Mouse (Mus musculus): ENCODE data around the gene Fig4. TPM values are rescaled to one million over a fixed set of nuclear protein-coding genes. Genes with fewer than 3 reads are reported as not detected.

The Fig4 gene
- polyA plus RNA-seq, 1 experiment from 2014 or later: 31.6 TPM

DNA sequence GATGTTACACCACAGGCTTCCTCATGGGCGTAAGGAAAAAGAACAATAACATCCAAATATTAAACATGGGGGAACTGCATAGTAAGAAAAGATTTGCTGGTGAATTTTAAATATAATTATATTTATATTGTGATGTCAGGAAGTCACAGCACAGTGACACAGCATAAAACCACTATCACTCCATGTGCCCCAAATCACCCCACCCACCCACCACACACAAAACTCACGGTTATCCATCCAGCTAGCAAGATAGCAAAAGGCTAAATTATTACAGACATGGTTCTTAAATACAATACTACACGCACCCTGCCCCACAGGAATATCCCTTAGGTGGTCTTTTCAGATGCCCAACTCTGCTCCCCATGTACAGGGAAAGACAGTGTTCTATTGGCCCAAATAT is 89.0 kb downstream of the Fig4 start:
- Histone ChIP-seq H3K4me3 (ENCODE audit: low read depth, low read length) (no peak overlapping the region), H3K9ac (ENCODE audit: low read depth, low read length) (no peak overlapping the region), H3K36me3 (ENCODE audit: control insufficient read depth, insufficient read depth, low read length) (no peaks in the 10 kb centered on the region), H3K4me1 (ENCODE audit: control insufficient read depth, insufficient read depth, low read length) (peaks cover 3% of the 10 kb centered on the region; the same call in 1 of the 2 replicates), H3K27me3 (ENCODE audit: control insufficient read depth, insufficient read depth, low read depth, low read length) (no peaks in the 10 kb centered on the region), H3K9me3 (replicated peaks; ENCODE audit: control insufficient read depth, low read length, poor library complexity, severe bottlenecking) (no peaks in the 10 kb centered on the region), H3K27ac (ENCODE audit: low read length) (no peak overlapping the region), H3K4me2 (ENCODE audit: low read length) (no peak overlapping the region)
- ATAC-seq: no peak
- 87% methylated on average over 3 of the region's 3 CpGs for WGBS

DNA sequence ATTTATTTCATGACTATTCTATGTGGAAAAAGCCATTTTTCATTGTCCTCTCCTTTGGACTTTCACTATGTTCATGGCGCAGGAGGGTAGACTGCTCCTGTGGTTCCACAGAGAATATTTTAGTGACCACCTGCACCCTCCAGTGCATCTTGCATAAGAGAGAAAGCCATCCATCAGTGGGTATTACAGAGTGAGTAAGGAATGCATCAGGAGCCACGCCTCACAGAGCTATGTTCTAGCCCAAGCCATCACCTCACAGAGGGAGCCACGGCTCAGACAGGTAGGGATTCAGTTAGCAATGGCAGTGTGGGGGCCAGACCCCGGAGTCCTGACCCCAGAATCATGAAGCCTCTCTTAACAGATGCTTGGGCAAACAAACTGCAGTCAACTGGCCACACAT is 93.5 kb downstream of the Fig4 start:
- no peak overlapping the region for H3K4me3 ChIP-seq (ENCODE audit: low read depth, low read length)
- no peak overlapping the region for H3K4me2 ChIP-seq (ENCODE audit: low read length)
- H3K27me3 ChIP-seq (ENCODE audit: control insufficient read depth, insufficient read depth, low read depth, low read length): no peaks in the 10 kb centered on the region
- H3K9ac ChIP-seq (ENCODE audit: low read depth, low read length): no peak overlapping the region
- ATAC-seq: peak; percentile 73
- WGBS: 55% methylated on average over 4 of the region's 4 CpGs
- peaks cover 7% of the 10 kb centered on the region; the same call in 1 of the 2 replicates for H3K4me1 ChIP-seq (ENCODE audit: control insufficient read depth, insufficient read depth, low read length)
- peak overlapping the region; percentile 82 for H3K27ac ChIP-seq (ENCODE audit: low read length)
- no peaks in the 10 kb centered on the region for H3K9me3 ChIP-seq (replicated peaks; ENCODE audit: control insufficient read depth, low read length, poor library complexity, severe bottlenecking)
- no peaks in the 10 kb centered on the region for H3K36me3 ChIP-seq (ENCODE audit: control insufficient read depth, insufficient read depth, low read length)

DNA sequence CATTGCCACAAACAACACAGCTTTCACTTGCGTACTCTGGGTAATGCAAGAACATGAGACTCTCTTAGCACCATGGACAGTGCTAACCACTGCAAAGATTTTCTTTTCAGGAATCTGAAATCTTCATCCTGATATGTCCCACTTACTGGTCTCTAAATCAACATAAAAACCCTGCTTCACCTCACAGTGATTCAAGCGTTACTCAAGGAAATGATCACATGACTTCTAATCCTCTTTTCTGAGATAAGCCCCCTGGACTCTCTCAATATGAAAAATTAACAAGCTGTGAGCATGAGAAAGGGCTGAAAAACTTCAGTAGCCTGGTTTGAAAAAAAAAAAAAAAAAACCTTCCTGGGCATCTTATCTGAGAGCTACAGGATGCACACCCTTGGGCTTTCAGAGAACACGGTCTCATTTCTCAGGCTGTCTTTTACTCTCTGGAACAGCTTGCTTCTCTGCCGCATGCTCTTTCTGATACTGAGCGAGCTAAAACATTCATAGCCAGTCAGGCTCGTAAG is 94.1 kb downstream of the Fig4 start:
- H3K27ac ChIP-seq (ENCODE audit: low read length): peak overlapping the region; percentile 82; the same call in 1 of the 2 replicates
- no peak overlapping the region for H3K4me3 ChIP-seq (ENCODE audit: low read depth, low read length)
- no peaks in the 10 kb centered on the region for H3K36me3 ChIP-seq (ENCODE audit: control insufficient read depth, insufficient read depth, low read length)
- peaks cover 7% of the 10 kb centered on the region; the same call in 1 of the 2 replicates for H3K4me1 ChIP-seq (ENCODE audit: control insufficient read depth, insufficient read depth, low read length)
- H3K4me2 ChIP-seq (ENCODE audit: low read length): no peak overlapping the region
- H3K9me3 ChIP-seq (replicated peaks; ENCODE audit: control insufficient read depth, low read length, poor library complexity, severe bottlenecking): no peaks in the 10 kb centered on the region
- H3K9ac ChIP-seq (ENCODE audit: low read depth, low read length): no peak overlapping the region
- no peaks in the 10 kb centered on the region for H3K27me3 ChIP-seq (ENCODE audit: control insufficient read depth, insufficient read depth, low read depth, low read length)
- WGBS: 24% methylated on average over 6 of the region's 6 CpGs
- ATAC-seq: peak; percentile 94

DNA sequence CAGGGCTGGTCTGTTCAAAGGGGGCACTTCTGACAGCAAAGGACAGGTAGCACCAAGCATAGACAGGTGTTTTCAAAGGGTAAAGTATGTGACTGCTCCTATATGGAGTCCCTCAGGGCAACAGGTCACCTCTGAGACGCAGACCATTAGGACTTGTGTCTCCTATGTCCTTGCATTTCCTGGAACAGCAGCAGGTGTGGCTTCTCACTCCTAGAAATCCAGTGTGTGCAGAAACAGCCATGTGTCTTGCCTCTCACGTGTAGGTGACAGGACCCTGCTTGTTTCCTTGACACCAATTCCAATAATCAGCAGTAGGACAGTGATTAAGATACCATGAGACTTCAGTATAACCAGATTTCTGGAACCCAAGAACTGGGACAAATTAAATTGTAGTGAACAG is 97.4 kb downstream of the Fig4 start:
- H3K27ac ChIP-seq (ENCODE audit: low read length): no peak overlapping the region
- WGBS: 78% methylated on average over 2 of the region's 2 CpGs
- ATAC-seq: no peak

DNA sequence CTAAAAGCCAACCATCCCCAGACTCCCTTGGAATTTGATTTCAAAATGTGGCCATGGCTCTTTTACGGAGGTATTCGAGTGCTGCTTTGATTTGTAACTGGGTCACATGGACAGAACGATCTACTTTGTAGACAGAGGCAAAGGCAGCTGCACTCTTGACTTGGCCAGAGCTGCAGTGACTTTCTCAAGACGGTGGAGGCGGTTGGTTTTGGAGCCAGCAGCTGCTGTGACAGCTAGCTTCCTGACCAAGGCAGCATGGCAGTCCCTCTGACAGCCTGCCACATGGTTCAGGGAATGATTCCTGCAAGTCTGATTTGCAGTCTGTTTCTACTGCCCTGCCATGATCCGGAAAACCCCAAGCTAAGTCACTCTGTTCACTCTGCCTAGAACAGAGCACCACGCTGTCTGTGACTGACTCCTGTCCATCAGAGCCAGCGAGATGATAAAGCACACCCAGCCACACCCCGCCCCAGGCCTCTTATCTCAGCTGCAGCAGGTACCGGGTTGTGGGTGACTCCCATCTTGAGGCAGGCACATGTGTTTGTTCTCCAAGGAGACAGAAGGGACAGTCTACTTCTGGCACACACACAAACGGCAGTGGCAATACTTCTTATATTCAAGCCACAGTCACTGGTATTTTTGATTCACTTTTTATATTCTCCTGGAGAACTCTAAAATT is 98.3 kb downstream of the Fig4 start:
- no peaks in the 10 kb centered on the region for H3K9me3 ChIP-seq (replicated peaks; ENCODE audit: control insufficient read depth, low read length, poor library complexity, severe bottlenecking)
- H3K4me2 ChIP-seq (ENCODE audit: low read length): no peak overlapping the region
- H3K27me3 ChIP-seq (ENCODE audit: control insufficient read depth, insufficient read depth, low read depth, low read length): no peaks in the 10 kb centered on the region
- no peak overlapping the region for H3K9ac ChIP-seq (ENCODE audit: low read depth, low read length)
- no peak for ATAC-seq
- no peaks in the 10 kb centered on the region for H3K36me3 ChIP-seq (ENCODE audit: control insufficient read depth, insufficient read depth, low read length)
- H3K27ac ChIP-seq (ENCODE audit: low read length): no peak overlapping the region
- peaks cover 7% of the 10 kb centered on the region; the same call in 1 of the 2 replicates for H3K4me1 ChIP-seq (ENCODE audit: control insufficient read depth, insufficient read depth, low read length)
- WGBS: 74% methylated on average over 11 of the region's 11 CpGs
- no peak overlapping the region for H3K4me3 ChIP-seq (ENCODE audit: low read depth, low read length)

More for the DNA sequence above, 97.4 kb downstream of the Fig4 start:
- Histone ChIP-seq H3K27me3 (ENCODE audit: control insufficient read depth, insufficient read depth, low read depth, low read length) (no peaks in the 10 kb centered on the region), H3K4me1 (ENCODE audit: control insufficient read depth, insufficient read depth, low read length) (peaks cover 7% of the 10 kb centered on the region; the same call in 1 of the 2 replicates), H3K4me3 (ENCODE audit: low read depth, low read length) (no peak overlapping the region), H3K4me2 (ENCODE audit: low read length) (no peak overlapping the region), H3K9ac (ENCODE audit: low read depth, low read length) (no peak overlapping the region), H3K36me3 (ENCODE audit: control insufficient read depth, insufficient read depth, low read length) (no peaks in the 10 kb centered on the region), H3K9me3 (replicated peaks; ENCODE audit: control insufficient read depth, low read length, poor library complexity, severe bottlenecking) (no peaks in the 10 kb centered on the region)

DNA sequence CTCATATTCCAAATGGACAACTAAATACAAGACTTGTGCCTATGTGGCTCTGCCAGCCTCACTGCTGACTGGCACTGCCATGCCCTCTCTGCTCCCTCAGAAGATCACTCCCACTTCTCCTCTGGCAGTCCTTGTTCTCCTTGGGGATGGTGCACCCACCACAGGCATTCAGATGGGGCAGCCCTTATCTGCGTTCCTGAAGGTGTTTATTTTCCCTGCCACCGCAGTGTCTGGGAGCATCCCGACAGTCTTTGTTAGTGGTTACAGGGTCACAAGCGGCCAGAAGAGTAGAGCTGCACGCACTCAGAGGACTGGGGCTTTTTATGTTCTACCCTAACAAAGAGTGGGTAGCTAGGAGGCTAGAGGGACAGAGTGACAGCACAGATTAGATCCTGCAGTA is 98.9 kb downstream of the Fig4 start:
- no peak for ATAC-seq
- no peak overlapping the region for H3K27ac ChIP-seq (ENCODE audit: low read length)
- 53% methylated on average over 5 of the region's 5 CpGs for WGBS

DNA sequence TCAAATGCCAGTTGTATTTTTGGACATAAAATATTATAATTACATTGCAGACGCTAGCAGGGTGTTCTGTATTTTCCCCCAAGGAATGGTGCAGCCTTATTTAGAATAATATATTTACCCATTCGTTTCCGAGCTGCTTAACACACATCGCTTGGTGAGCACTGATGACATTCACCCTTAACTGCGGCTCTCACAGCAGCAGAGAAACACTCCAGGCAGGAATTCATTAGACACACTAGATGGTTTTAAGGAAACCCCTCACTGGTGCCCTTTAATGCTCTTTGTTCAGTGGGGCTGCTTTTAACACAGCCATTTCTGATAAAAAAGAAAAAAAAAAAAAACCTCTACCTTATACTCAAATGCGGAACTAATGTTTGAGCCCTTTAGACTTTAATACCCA is 104.3 kb downstream of the Fig4 start:
- Histone ChIP-seq H3K4me1 (ENCODE audit: control insufficient read depth, insufficient read depth, low read length) (peaks cover 4% of the 10 kb centered on the region; the same call in 1 of the 2 replicates), H3K27me3 (ENCODE audit: control insufficient read depth, insufficient read depth, low read depth, low read length) (no peaks in the 10 kb centered on the region), H3K9ac (ENCODE audit: low read depth, low read length) (peak overlapping the region; percentile 28; the same call in 1 of the 2 replicates), H3K36me3 (ENCODE audit: control insufficient read depth, insufficient read depth, low read length) (no peaks in the 10 kb centered on the region), H3K27ac (ENCODE audit: low read length) (peak overlapping the region; percentile 29), H3K4me3 (ENCODE audit: low read depth, low read length) (no peak overlapping the region), H3K4me2 (ENCODE audit: low read length) (no peak overlapping the region), H3K9me3 (replicated peaks; ENCODE audit: control insufficient read depth, low read length, poor library complexity, severe bottlenecking) (no peaks in the 10 kb centered on the region)
- WGBS: 19% methylated on average over 6 of the region's 6 CpGs
- peak; percentile 78; the same call in 1 of the 2 replicates for ATAC-seq

More for the DNA sequence above, 98.9 kb downstream of the Fig4 start:
- Histone ChIP-seq H3K27me3 (ENCODE audit: control insufficient read depth, insufficient read depth, low read depth, low read length) (no peaks in the 10 kb centered on the region), H3K9me3 (replicated peaks; ENCODE audit: control insufficient read depth, low read length, poor library complexity, severe bottlenecking) (no peaks in the 10 kb centered on the region), H3K4me1 (ENCODE audit: control insufficient read depth, insufficient read depth, low read length) (peaks cover 4% of the 10 kb centered on the region; the same call in 1 of the 2 replicates), H3K4me3 (ENCODE audit: low read depth, low read length) (no peak overlapping the region), H3K9ac (ENCODE audit: low read depth, low read length) (no peak overlapping the region), H3K36me3 (ENCODE audit: control insufficient read depth, insufficient read depth, low read length) (no peaks in the 10 kb centered on the region), H3K4me2 (ENCODE audit: low read length) (no peak overlapping the region)

DNA sequence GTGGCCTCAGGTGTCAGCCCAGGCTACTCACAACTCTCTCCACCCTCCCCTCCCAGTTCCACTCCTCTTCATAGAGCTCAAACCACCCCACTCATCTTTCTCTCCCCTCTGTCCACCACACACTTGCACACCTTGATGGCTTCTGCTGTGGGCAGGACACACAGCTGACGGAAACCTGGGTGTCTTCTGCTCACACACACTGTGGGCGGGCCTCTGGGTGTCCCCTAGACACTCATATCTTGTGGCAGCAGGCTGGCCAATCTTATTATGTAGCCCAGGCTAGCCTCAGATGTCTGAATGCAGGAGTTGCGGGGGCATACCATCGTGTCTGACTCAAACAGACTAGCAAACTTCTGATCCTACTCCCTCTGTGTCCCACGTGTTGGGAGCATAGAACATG is 105.3 kb downstream of the Fig4 start:
- no peak overlapping the region for H3K9ac ChIP-seq (ENCODE audit: low read depth, low read length)
- H3K9me3 ChIP-seq (replicated peaks; ENCODE audit: control insufficient read depth, low read length, poor library complexity, severe bottlenecking): no peaks in the 10 kb centered on the region
- H3K27me3 ChIP-seq (ENCODE audit: control insufficient read depth, insufficient read depth, low read depth, low read length): no peaks in the 10 kb centered on the region
- H3K27ac ChIP-seq (ENCODE audit: low read length): no peak overlapping the region
- 85% methylated on average over 5 of the region's 5 CpGs for WGBS
- peaks cover 4% of the 10 kb centered on the region; the same call in 1 of the 2 replicates for H3K4me1 ChIP-seq (ENCODE audit: control insufficient read depth, insufficient read depth, low read length)
- no peak overlapping the region for H3K4me3 ChIP-seq (ENCODE audit: low read depth, low read length)
- 0 out of 2 replicates have a peak, but pooled peaks have one; percentile 39 for ATAC-seq
- no peak overlapping the region for H3K4me2 ChIP-seq (ENCODE audit: low read length)
- H3K36me3 ChIP-seq (ENCODE audit: control insufficient read depth, insufficient read depth, low read length): no peaks in the 10 kb centered on the region

DNA sequence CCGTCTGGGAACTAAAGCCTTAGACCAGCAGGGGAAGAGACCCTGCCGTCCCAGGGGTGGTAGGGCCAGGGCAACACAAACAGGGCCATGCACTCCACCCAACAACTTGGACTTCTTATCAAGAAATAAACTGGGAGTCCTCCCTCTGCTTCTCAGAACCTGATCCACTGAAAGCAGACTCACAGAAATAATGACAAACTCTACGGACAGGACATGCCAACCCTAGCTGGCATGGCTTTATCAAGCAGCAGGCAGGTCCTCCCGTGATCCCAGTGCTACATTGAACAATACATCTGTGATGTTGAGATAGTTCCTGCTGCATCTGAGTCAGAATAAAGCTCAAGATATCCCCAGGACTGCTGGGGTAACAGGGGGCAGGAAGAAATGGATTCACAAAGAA is 106.8 kb downstream of the Fig4 start:
- 74% methylated on average over 4 of the region's 4 CpGs for WGBS
- Histone ChIP-seq H3K4me3 (ENCODE audit: low read depth, low read length) (no peak overlapping the region), H3K4me1 (ENCODE audit: control insufficient read depth, insufficient read depth, low read length) (peaks cover 4% of the 10 kb centered on the region; the same call in 1 of the 2 replicates), H3K9me3 (replicated peaks; ENCODE audit: control insufficient read depth, low read length, poor library complexity, severe bottlenecking) (no peaks in the 10 kb centered on the region), H3K36me3 (ENCODE audit: control insufficient read depth, insufficient read depth, low read length) (no peaks in the 10 kb centered on the region), H3K9ac (ENCODE audit: low read depth, low read length) (no peak overlapping the region), H3K27ac (ENCODE audit: low read length) (no peak overlapping the region), H3K4me2 (ENCODE audit: low read length) (no peak overlapping the region), H3K27me3 (ENCODE audit: control insufficient read depth, insufficient read depth, low read depth, low read length) (no peaks in the 10 kb centered on the region)
- no peak for ATAC-seq

All from midbrain, embryonic 16.5 days (tissue).